Comparison of ENCODE assay signal across 7 mouse cellular contexts in genomic region chr7:4136771-4137531, GRCm38 (mm10). TPM values are rescaled to one million over a fixed set of nuclear protein-coding genes. Genes with fewer than 3 reads are reported as not detected.
DNase-seq lines count a peak whose midpoint lies in the region; ATAC-seq and TF ChIP-seq lines count a peak whose summit lies in the region.

Gene Leng8 (plus strand): TSS chr7:4137039.

- H3K27me3 ChIP-seq in embryonic facial prominence, embryonic 10.5 days (replicated peaks; ENCODE audit: low read depth, poor library complexity, severe bottlenecking), result no peaks in the 10 kb centered on the region
- H3K27me3 ChIP-seq in intestine, postnatal 0 days (replicated peaks; ENCODE audit: control insufficient read depth, insufficient read depth, low read length), result no peaks in the 10 kb centered on the region
- no peaks in the 10 kb centered on the region for H3K27me3 ChIP-seq in midbrain, embryonic 12.5 days
- H3K27me3 ChIP-seq in small intestine, adult 2 months (ENCODE audit: control insufficient read depth, insufficient read depth, low read length), result no peaks in the 10 kb centered on the region

- TF ChIP-seq POLR2A in small intestine, adult 2 months (IDR thresholded peaks at IDR 0.05; ENCODE audit: low read depth, low read length), result peak; percentile 85

- peaks cover 41% of the 10 kb centered on the region for H3K36me3 ChIP-seq in embryonic facial prominence, embryonic 10.5 days (replicated peaks)
- peaks cover 35% of the 10 kb centered on the region for H3K36me3 ChIP-seq in intestine, postnatal 0 days (ENCODE audit: control insufficient read depth, insufficient read depth)
- H3K36me3 ChIP-seq in midbrain, embryonic 12.5 days, result peaks cover 51% of the 10 kb centered on the region
- peaks cover 29% of the 10 kb centered on the region for H3K36me3 ChIP-seq in small intestine, adult 2 months (ENCODE audit: control insufficient read depth, insufficient read depth, low read length)

- ATAC-seq in intestine, postnatal 0 days, result peak; percentile 99
- ATAC-seq in midbrain, embryonic 12.5 days (ENCODE audit: low FRiP score, low read depth), result peak; percentile 99

- 0 out of 2 replicates have a peak, but pooled peaks cover 3% of the 10 kb centered on the region for H3K9me3 ChIP-seq in embryonic facial prominence, embryonic 10.5 days
- no peaks in the 10 kb centered on the region for H3K9me3 ChIP-seq in intestine, postnatal 0 days (ENCODE audit: control insufficient read depth)
- no peaks in the 10 kb centered on the region for H3K9me3 ChIP-seq in midbrain, embryonic 12.5 days

- peak within 1 kb of the TSS; percentile 86 for H3K4me3 ChIP-seq in embryonic facial prominence, embryonic 10.5 days
- H3K4me3 ChIP-seq in intestine, postnatal 0 days (ENCODE audit: low read depth, low read length), result peak within 1 kb of the TSS; percentile 68
- H3K4me3 ChIP-seq in midbrain, embryonic 12.5 days, result peak within 1 kb of the TSS; percentile 69
- H3K4me3 ChIP-seq in small intestine, adult 2 months (ENCODE audit: low read depth, low read length), result peak within 1 kb of the TSS; percentile 84

- peak within 1 kb of the TSS; percentile 73 for H3K9ac ChIP-seq in intestine, postnatal 0 days (ENCODE audit: low read depth, low read length)
- H3K9ac ChIP-seq in midbrain, embryonic 12.5 days (replicated peaks), result peak within 1 kb of the TSS; percentile 70

- WGBS in embryonic facial prominence, embryonic 10.5 days, result under 1% methylated on average over 78 of the region's 78 CpGs
- WGBS in intestine, postnatal 0 days, result under 1% methylated on average over 72 of the region's 78 CpGs
- under 1% methylated on average over 76 of the region's 78 CpGs for WGBS in midbrain, embryonic 12.5 days
- under 1% methylated on average over 78 of the region's 78 CpGs for WGBS in small intestine, adult 2 months

- intact Hi-C loops in left cerebral cortex, postnatal 4 days (cut with DNase I), result no loop called here

- peak within 1 kb of the TSS; percentile 90 for H3K4me2 ChIP-seq in intestine, postnatal 0 days (replicated peaks; ENCODE audit: low read depth)
- H3K4me2 ChIP-seq in midbrain, embryonic 12.5 days (replicated peaks), result peak within 1 kb of the TSS; percentile 82

- peaks cover 11% of the 10 kb centered on the region for H3K4me1 ChIP-seq in embryonic facial prominence, embryonic 10.5 days
- H3K4me1 ChIP-seq in intestine, postnatal 0 days (replicated peaks; ENCODE audit: control insufficient read depth, insufficient read depth, low read length), result peaks cover 4% of the 10 kb centered on the region
- peaks cover 13% of the 10 kb centered on the region for H3K4me1 ChIP-seq in midbrain, embryonic 12.5 days
- H3K4me1 ChIP-seq in small intestine, adult 2 months (ENCODE audit: control insufficient read depth, insufficient read depth, insufficient read length, low read length), result peaks cover 3% of the 10 kb centered on the region

- H3K27ac ChIP-seq in embryonic facial prominence, embryonic 10.5 days (replicated peaks), result peak within 1 kb of the TSS; percentile 95
- peak within 1 kb of the TSS; percentile 92 for H3K27ac ChIP-seq in intestine, postnatal 0 days (ENCODE audit: low read depth, low read length)
- H3K27ac ChIP-seq in midbrain, embryonic 12.5 days (replicated peaks), result peak within 1 kb of the TSS; percentile 91
- H3K27ac ChIP-seq in small intestine, adult 2 months (ENCODE audit: insufficient read depth, low read depth, low read length), result peak within 1 kb of the TSS; percentile 97

- peak; percentile 99 for DNase-seq in adrenal gland, postnatal 10 days
- DNase-seq in embryonic facial prominence, embryonic 10.5 days (ENCODE audit: low spot score), result peak; percentile 98
- DNase-seq in gonadal fat pad, adult 2 months (ENCODE audit: low read depth), result peak; percentile 76
- peak; percentile 99 for DNase-seq in left cerebral cortex, postnatal 4 days

- TF ChIP-seq CTCF in intestine, postnatal 0 days (IDR thresholded peaks at IDR 0.05; ENCODE audit: low read depth), result no peak
- no peak for TF ChIP-seq CTCF in small intestine, adult 2 months (IDR thresholded peaks at IDR 0.05; ENCODE audit: extremely low read depth, insufficient read length, insufficient replicate concordance, low read depth, low read length)

RNA-seq across cellular contexts. Expression of gene Leng8, which starts in this region (rescaled TPM):
- total RNA-seq in adrenal gland, postnatal 10 days (2021), result 100 to 1,000 TPM in 1 of 2 experiments, 10 to 100 TPM in 1; 66.0 to 134 TPM
- 68.1 and 68.2 TPM in 2 replicates for polyA plus RNA-seq in embryonic facial prominence, embryonic 10.5 days (2016; fragmentation: Nextera tagmentation; extraction: Ambion mirVana)
- polyA plus RNA-seq in gonadal fat pad, adult 2 months (2012; rRNA removed), result 692 and 700 TPM in 2 replicates
- polyA plus RNA-seq in intestine, postnatal 0 days (2015; fragmentation: Nextera tagmentation; extraction: Ambion mirVana), result 13.8 and 15.2 TPM in 2 replicates
- 100 to 1,000 TPM; 167 to 177 TPM for total RNA-seq in left cerebral cortex, postnatal 4 days (2021)
- 121 and 130 TPM in 2 replicates for polyA plus RNA-seq in midbrain, embryonic 12.5 days (2016; fragmentation: Nextera tagmentation; extraction: Ambion mirVana)
- 272 and 372 TPM in 2 replicates for polyA plus RNA-seq in small intestine, adult 2 months (2012; rRNA removed)

Comparison
In these comparisons a context has a peak if more than half of its experiments do, and no peak if none do; other contexts are left out.
1. Peak in every context shown above with its lines: DNase-seq, ATAC-seq, H3K4me3 ChIP-seq and H3K27ac ChIP-seq.